Mouse (Mus musculus) forebrain, embryonic 12.5 days (tissue): Measurements from ENCODE around the gene Naif1. TPM values are rescaled to one million over a fixed set of nuclear protein-coding genes. Genes with fewer than 3 reads are reported as not detected.

Experiments used
- ATAC-seq: fragments of 200-750 bp; cut with Nextera tagmentation; 2 replicates; pipeline ENCODE4 v1.8.0; 2017; ENCODE audit warnings: moderate TSS enrichment; ENCODE audit not compliant: low FRiP score
- H3K27ac ChIP-seq: fragments of 300-500 bp; sonication (generic); 2 replicates; pipeline ENCODE4 v1.5.1; 2016; ENCODE audit warnings: mild to moderate bottlenecking
- H3K27me3 ChIP-seq: fragments of 300-500 bp; sonication (generic); 2 replicates; pipeline ENCODE4 v1.6.1; 2016; ENCODE audit warnings: mild to moderate bottlenecking
- H3K36me3 ChIP-seq: fragments of 300-500 bp; sonication (generic); replicated peaks from 2 replicates; pipeline ENCODE4 v1.6.1; 2016; ENCODE audit warnings: mild to moderate bottlenecking
- H3K4me1 ChIP-seq: fragments of 300-500 bp; sonication (generic); 2 replicates; pipeline ENCODE4 v1.6.1; 2016
- H3K4me2 ChIP-seq: fragments of 300-500 bp; sonication (generic); 2 replicates; pipeline ENCODE4 v1.6.1; 2016; ENCODE audit warnings: mild to moderate bottlenecking, moderate library complexity
- H3K4me3 ChIP-seq: fragments of 300-500 bp; sonication (generic); replicated peaks from 2 replicates; pipeline ENCODE4 v1.5.1; 2016; ENCODE audit warnings: mild to moderate bottlenecking
- H3K9ac ChIP-seq: fragments of 300-500 bp; sonication (generic); 2 replicates; pipeline ENCODE4 v1.6.1; 2016; ENCODE audit warnings: mild to moderate bottlenecking
- H3K9me3 ChIP-seq: fragments of 300-500 bp; sonication (generic); 2 replicates; pipeline ENCODE4 v1.6.1; 2016
- WGBS: fragments of 180-500 bp; shearing (Covaris S2); methylation state at CpG from one replicate; pipeline ENCODE4 v1.1.7; 2016; 5-methylcytosine and 5-hydroxymethylcytosine counted together
- polyA plus RNA-seq: library from polyadenylated mRNA; unstranded; fragments of >200 nt; fragmentation: Nextera tagmentation; extraction: Ambion mirVana; gene quantifications from 2 replicates; pipeline ENCODE4 v1.2.1, GENCODE M21; 2016

The Naif1 gene
- polyA plus RNA-seq: 6.1 and 6.2 TPM in 2 replicates

- H3K9me3 ChIP-seq: no peaks in the 10 kb centered on the region
- peak within 1 kb of the TSS; percentile 85 for H3K4me3 ChIP-seq
- peak within 1 kb of the TSS; percentile 96 for H3K27ac ChIP-seq
- WGBS: 84% methylated on average over 15 of the region's 15 CpGs
- H3K36me3 ChIP-seq: peaks cover 3% of the 10 kb centered on the region; the same call in 1 of the 2 replicates
- ATAC-seq: no peak
- peaks cover 39% of the 10 kb centered on the region for H3K4me1 ChIP-seq
- H3K27me3 ChIP-seq: no peaks in the 10 kb centered on the region
- H3K9ac ChIP-seq: peak within 1 kb of the TSS; percentile 84
- peak within 1 kb of the TSS; percentile 71 for H3K4me2 ChIP-seq
These were observed at the start of gene Naif1 for GRCm38 (mm10) chr2:32449761-32450754. Naif1 (plus strand) TSS chr2:32450457.

DNA sequence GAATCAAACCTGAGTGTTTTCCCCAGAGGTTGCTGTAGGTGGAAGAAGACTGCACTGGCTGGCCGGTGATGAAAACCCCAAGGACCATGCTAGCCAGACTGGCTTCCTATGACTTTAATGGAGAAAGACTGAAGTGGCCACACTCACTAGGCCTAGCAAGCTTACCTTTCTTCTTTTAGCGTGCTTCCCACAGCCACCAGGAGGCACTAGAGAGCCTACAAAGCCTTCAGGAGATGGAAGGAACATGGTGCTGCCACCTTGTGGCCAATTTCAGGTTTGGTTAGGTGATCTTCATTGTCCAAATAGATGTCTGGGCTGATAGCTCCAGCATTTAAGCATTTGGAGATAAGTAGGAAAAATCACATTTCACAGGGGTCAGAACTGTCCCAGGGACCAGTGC, 45.6 kb upstream of the Naif1 start:
- peaks cover 2% of the 10 kb centered on the region; the same call in 1 of the 2 replicates for H3K27me3 ChIP-seq
- 19% methylated on average over 2 of the region's 2 CpGs for WGBS
- no peak overlapping the region for H3K27ac ChIP-seq
- peaks cover 30% of the 10 kb centered on the region for H3K36me3 ChIP-seq
- H3K4me2 ChIP-seq: no peak overlapping the region
- H3K4me1 ChIP-seq: no peaks in the 10 kb centered on the region
- no peak overlapping the region for H3K4me3 ChIP-seq
- ATAC-seq: peak; percentile 45; the same call in 1 of the 2 replicates
- no peaks in the 10 kb centered on the region for H3K9me3 ChIP-seq
- no peak overlapping the region for H3K9ac ChIP-seq

- ATAC-seq: no peak
- H3K9me3 ChIP-seq: no peaks in the 10 kb centered on the region
These were observed 43.0 kb upstream of the Naif1 start for GRCm38 (mm10) chr2:32407144-32407824.

DNA sequence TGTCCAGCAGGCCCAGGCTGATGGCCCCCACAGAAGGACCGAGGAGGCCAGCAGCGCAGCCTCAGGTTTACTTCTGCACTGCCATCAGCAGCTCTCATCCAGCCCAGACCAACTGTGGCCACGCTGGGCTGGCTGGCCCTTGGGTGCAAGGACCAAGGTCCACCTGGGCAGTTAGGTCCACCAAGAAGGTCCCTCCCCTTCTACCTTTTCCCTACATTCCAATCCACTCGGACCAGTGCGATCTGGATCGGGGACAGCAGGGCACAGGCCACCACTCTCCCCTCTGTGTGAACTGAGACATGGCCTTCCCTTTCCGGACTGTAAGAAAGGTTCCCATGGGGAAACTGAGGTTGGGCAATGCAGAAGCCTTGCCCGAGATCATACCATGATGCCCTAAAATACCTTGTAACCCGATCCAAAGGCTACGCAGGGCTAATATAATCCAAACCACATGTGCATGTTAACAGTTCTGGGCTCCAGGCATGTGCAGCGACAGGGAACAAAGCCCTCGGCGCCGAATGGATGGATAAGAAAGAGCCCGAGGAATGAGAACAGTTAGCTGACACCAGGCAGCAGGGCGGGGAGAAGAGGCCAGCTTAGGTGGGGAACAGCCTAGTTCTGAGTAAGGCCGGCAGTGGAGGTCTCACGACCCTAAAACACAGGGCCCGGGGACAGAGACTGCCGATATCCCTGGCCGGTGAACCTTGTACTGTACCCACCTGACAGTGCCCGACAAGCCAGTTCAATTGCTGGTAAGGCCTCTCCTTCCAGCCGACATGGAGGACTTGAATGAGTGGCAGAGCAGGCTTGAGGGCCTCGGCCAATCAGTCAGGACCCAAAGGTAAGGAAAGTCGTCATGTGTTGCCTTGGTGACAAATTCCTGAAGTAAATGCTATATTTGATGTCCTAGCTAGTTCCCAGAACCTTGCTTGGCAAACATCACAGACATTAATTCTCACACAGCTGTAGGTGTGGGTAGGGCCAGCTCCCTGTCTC, 41.5 kb upstream of the Naif1 start:
- Histone ChIP-seq H3K4me3 (no peak overlapping the region), H3K4me2 (no peak overlapping the region), H3K27me3 (peaks cover 2% of the 10 kb centered on the region; the same call in 1 of the 2 replicates), H3K9me3 (no peaks in the 10 kb centered on the region), H3K27ac (no peak overlapping the region), H3K36me3 (peaks cover under 1% of the 10 kb centered on the region), H3K4me1 (no peaks in the 10 kb centered on the region), H3K9ac (no peak overlapping the region)
- 67% methylated on average over 25 of the region's 25 CpGs for WGBS
- ATAC-seq: no peak

More at GRCm38 (mm10) chr2:32407144-32407824, 43.0 kb upstream of the Naif1 start:
- H3K4me1 ChIP-seq: no peaks in the 10 kb centered on the region
- no peak overlapping the region for H3K4me3 ChIP-seq
- peaks cover 8% of the 10 kb centered on the region for H3K36me3 ChIP-seq
- 86% methylated on average over 7 of the region's 7 CpGs for WGBS
- no peak overlapping the region for H3K4me2 ChIP-seq
- peaks cover 2% of the 10 kb centered on the region; the same call in 1 of the 2 replicates for H3K27me3 ChIP-seq
- H3K27ac ChIP-seq: no peak overlapping the region
- H3K9ac ChIP-seq: no peak overlapping the region

GRCm38 (mm10) chr2:32411407-32411806, 38.9 kb upstream of the Naif1 start:
- peaks cover 28% of the 10 kb centered on the region for H3K36me3 ChIP-seq
- H3K4me3 ChIP-seq: no peak overlapping the region
- 87% methylated on average over 7 of the region's 7 CpGs for WGBS
- H3K9ac ChIP-seq: no peak overlapping the region
- peaks cover 2% of the 10 kb centered on the region; the same call in 1 of the 2 replicates for H3K27me3 ChIP-seq
- no peak for ATAC-seq
- H3K27ac ChIP-seq: no peak overlapping the region
- no peaks in the 10 kb centered on the region for H3K4me1 ChIP-seq
- H3K4me2 ChIP-seq: no peak overlapping the region
- no peaks in the 10 kb centered on the region for H3K9me3 ChIP-seq

GRCm38 (mm10) chr2:32412742-32413531, 37.3 kb upstream of the Naif1 start:
- peaks cover 43% of the 10 kb centered on the region for H3K36me3 ChIP-seq
- H3K4me1 ChIP-seq: no peaks in the 10 kb centered on the region
- 88% methylated on average over 6 of the region's 6 CpGs for WGBS
- no peaks in the 10 kb centered on the region for H3K27me3 ChIP-seq
- no peak overlapping the region for H3K27ac ChIP-seq
- ATAC-seq: no peak
- H3K4me2 ChIP-seq: no peak overlapping the region
- H3K9ac ChIP-seq: no peak overlapping the region
- no peak overlapping the region for H3K4me3 ChIP-seq
- no peaks in the 10 kb centered on the region for H3K9me3 ChIP-seq

DNA sequence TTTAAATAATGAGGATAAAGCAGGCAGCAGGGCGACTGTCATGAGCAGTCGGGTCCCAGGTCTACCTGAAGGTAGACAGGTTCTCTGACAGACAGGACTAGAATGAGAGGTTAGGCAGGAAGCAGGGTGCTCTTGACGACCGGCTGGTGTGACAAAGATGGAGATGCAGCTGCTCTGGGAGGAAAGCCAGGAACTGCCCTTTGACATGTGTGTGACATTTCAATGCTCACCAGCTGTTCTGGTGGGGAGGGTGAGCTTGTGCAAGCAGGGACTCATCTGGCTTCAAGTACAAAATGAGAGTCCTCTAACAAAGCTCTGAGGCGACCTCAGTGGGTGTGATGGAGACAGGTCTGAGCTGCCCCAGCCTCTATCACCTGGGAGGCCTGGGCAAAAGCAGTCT, 36.3 kb upstream of the Naif1 start:
- no peak for ATAC-seq
- Histone ChIP-seq H3K4me3 (no peak overlapping the region), H3K9ac (no peak overlapping the region), H3K4me1 (no peaks in the 10 kb centered on the region), H3K27ac (no peak overlapping the region), H3K36me3 (peaks cover 53% of the 10 kb centered on the region), H3K27me3 (no peaks in the 10 kb centered on the region), H3K4me2 (no peak overlapping the region), H3K9me3 (no peaks in the 10 kb centered on the region)
- WGBS: 75% methylated on average over 5 of the region's 5 CpGs

GRCm38 (mm10) chr2:32415801-32416200, 34.5 kb upstream of the Naif1 start:
- H3K9me3 ChIP-seq: no peaks in the 10 kb centered on the region
- 96% methylated on average over 12 of the region's 12 CpGs for WGBS
- H3K9ac ChIP-seq: no peak overlapping the region
- no peak for ATAC-seq
- no peaks in the 10 kb centered on the region for H3K4me1 ChIP-seq
- H3K36me3 ChIP-seq: peaks cover 72% of the 10 kb centered on the region
- no peak overlapping the region for H3K4me3 ChIP-seq
- no peaks in the 10 kb centered on the region for H3K27me3 ChIP-seq
- no peak overlapping the region for H3K4me2 ChIP-seq
- no peak overlapping the region for H3K27ac ChIP-seq

- no peak for ATAC-seq
- Histone ChIP-seq H3K4me2 (no peak overlapping the region), H3K36me3 (peaks cover 77% of the 10 kb centered on the region), H3K27ac (no peak overlapping the region), H3K4me1 (no peaks in the 10 kb centered on the region), H3K27me3 (no peaks in the 10 kb centered on the region), H3K9ac (no peak overlapping the region), H3K9me3 (no peaks in the 10 kb centered on the region), H3K4me3 (no peak overlapping the region)
- 82% methylated on average over 2 of the region's 2 CpGs for WGBS
These were observed 33.7 kb upstream of the Naif1 start for GRCm38 (mm10) chr2:32416556-32416955.

DNA sequence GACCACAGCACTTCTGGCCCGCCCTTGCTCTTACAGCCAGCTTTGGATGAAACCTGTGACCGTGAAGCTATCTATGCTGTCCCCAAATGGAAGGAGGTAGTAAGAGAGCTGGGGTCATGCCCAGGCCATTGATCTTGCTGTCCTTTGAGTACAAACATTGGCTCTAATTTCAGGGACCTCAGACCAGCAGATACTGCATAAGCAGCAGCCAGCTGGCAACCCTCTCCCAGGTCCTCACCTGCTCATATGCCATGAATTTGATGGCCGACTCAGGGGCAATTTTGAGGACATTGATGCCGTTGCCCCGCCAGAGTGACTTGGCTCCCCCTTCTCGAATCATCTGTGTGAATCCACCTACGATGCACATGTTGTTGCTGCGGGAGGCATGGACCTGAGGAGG, 32.8 kb upstream of the Naif1 start:
- H3K9me3 ChIP-seq: no peaks in the 10 kb centered on the region
- H3K36me3 ChIP-seq: peaks cover 77% of the 10 kb centered on the region
- H3K27me3 ChIP-seq: no peaks in the 10 kb centered on the region
- H3K27ac ChIP-seq: no peak overlapping the region
- H3K4me1 ChIP-seq: peaks cover 1% of the 10 kb centered on the region; the same call in 1 of the 2 replicates
- ATAC-seq: no peak
- no peak overlapping the region for H3K4me2 ChIP-seq
- no peak overlapping the region for H3K9ac ChIP-seq
- WGBS: 90% methylated on average over 8 of the region's 8 CpGs
- H3K4me3 ChIP-seq: no peak overlapping the region
